Mouse (Mus musculus) right cerebral cortex, postnatal 4 days (tissue): ENCODE measurements around the gene Pla2g4e.
"Not testable (repeated sequence)": the region's sequence is repeated elsewhere in the genome, so short reads cannot be mapped to it uniquely, and the experiment has no call there.

Source experiments
- DNase-seq: peaks from one replicate; pipeline ENCODE4 v3.0.0-alpha.2; 2022

Pla2g4e gene

DNA sequence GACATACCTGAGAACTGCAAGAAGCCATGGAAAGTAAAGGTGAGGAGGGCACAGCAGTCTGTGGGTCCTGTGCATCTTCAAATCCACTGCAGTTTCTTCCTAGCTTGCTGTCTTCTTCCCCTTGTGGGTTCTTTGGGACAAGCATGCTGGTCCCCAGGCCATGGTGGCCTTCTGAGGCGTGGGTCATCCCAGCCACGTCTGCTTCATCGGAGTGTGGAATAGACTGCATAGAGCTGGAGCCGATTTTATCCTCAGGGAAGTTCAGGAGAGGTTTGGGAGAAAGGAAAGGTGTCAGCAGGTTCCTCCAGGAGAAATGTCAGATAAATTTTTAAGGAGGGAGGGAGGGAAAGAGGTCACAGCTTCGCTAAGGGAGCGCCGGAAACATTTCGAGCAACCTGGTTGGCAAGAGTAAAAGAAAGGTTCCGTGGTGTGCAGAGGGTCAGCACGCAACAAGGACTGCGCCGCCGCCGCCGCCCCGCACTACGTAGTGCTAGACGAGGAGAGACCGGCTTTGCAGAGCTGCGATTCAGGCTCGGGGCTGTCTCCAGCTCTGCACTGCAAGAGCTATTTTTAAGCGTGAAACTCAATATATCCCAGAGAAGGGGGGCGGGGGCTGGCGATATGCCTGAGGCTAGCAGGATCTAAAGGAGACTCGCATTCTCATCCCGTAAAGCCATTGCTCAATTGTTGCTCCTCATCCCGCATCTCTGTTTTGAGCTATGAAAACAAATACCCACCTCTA lies at the start of gene Pla2g4e:
Pla2g4e (minus strand) TSS at position 657 of the 742 bp plus-strand sequence.
- DNase-seq, result peak; percentile 75

DNA sequence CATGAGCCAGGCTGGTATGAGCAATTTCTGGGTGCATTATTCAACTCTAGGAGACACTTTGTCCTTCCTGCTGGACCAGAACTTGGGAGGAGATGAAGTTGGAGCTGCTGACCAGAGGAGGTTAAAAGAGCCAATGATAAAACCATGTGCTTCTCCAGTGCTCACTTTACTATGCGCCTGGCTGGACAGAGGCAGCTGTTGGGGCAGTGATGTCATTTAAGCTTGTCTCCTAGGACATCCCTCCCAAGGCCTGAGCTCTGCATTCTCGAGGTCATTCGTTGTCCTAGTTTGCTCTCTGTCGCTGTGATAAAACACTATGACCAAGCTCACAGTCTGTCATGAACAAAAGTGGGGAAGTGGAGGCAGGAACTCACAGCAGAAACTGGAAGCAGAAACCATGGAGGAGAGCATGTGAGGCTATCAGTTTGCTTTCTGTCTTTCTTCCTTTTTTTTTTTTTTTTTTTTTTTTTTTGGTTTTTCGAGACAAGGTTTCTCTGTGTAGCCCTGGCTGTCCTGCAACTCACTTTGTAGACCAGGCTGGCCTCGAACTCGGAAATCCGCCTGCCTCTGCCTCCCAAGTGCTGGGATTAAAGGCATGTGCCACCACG lies 46.4 kb upstream of the Pla2g4e start:
- DNase-seq, result no peak

DNA sequence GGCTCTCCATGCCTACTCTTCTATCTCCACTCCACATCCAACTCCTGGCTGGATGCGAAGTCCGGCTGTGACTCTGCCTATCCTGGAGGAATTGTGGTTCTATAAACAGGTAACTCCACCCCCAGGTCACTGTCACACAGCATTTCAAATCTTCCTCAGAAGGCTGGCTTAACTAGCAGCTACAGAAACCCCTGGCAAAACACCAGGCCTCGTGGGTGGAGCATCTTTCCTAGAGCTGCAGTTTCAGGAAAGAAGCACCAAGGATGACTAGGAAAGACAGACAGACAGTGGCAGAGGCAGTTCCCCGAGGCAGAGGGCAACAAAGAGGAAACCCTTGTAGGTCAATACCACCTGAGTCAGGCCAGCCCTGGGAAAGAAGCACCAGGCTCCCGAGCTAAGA lies 43.9 kb upstream of the Pla2g4e start, which contains the start of gene Pla2g4d:
Pla2g4d (minus strand) TSS at position 203 of the 400 bp plus-strand sequence.
- DNase-seq, result no peak

DNA sequence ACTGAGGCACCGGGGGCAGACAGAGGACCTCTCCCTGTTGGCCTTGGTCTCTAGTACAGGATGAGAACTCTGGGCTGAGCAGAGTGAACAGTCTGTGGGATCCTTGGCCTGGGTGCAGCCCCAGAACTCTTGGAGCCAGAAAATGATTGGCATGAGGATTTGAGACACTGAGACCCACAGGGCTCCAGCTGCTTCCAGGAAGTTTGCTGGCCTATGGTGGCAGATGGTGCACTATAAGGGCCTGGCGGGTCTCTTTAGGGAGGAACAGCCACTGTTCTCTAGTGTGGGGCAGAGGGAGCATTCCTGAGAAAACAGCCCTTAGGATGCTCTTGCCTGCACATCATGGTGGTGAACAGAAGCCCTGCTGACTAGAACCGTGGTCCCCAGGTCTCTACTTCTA lies 43.3 kb upstream of the Pla2g4e start:
- DNase-seq, result no peak

DNA sequence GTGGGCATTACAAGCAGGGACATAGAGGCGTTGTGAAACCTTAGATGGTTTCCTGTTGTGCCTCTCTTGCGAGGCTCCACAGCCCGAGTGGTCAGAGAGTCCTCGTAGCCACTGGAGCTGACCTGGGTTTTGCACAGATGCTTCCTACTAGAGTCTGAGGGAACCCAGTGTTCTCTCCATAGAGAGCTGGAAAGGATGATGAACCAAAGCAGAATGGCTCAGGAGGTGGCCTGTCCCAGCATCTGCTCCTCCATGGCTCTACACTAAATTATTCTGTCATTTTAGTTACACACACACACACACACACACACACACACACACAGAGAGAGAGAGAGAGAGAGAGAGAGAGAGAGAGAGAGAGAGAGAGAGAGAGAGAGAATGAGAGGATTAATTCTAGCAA lies 40.5 kb upstream of the Pla2g4e start:
- DNase-seq, result no peak

DNA sequence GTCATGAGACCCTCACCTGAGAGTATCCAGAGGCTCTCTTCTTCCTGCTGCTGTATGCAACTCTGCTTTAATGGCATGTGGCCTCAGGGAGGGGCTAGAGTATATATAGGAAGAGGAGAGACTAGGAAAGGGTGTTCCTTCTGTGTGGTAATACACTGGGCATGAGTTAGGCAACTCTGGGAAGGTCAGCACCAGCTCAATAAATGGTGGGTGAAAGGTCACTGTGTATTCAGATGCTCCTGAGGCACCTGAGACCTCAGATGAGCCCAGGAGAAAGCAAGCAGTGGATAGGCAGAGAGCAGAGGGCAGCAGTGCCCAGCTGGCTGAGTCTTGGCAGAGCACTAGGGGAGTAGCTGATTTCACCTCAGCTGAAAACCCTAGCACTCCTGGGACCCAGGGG lies 39.6 kb upstream of the Pla2g4e start:
- DNase-seq, result no peak

DNA sequence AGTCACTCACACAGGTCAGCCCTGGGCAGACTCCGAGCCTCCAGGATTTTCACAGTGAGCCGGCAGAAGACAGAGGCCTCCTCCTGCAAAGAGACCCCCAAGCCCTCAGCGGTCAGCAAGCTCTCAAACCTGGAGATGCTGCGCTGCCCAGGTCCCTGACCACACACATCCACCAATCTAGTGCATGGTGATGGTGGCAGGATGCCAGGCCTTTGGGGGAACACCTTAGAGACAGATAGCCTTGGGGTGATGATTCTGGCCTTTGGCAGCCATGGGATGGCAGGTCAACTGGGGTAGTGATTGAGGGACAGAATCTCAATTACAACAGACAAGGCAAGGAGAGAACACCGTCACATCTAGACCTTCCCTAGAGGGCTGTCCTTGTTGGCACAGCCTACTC lies 39.0 kb upstream of the Pla2g4e start:
- DNase-seq, result no peak

DNA sequence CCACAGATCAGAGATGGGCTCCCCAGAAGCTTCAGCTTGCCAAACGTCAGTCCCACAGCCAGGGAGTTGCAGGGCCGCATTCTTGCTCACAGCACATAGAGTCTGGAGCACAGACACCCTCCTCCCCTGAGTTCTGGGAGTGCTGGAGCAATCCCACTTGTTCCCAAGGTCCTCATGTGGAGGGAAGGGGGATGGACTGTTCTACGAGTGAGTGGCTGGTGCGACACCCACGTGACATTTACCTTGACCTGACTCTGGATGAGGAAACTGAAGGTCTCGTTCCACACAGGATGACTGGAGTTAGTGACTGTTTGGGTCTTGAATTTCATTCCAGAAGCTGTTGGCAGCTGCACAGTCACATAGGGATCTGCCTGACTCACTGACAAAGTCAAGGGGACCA lies 38.4 kb upstream of the Pla2g4e start:
- DNase-seq, result no peak

DNA sequence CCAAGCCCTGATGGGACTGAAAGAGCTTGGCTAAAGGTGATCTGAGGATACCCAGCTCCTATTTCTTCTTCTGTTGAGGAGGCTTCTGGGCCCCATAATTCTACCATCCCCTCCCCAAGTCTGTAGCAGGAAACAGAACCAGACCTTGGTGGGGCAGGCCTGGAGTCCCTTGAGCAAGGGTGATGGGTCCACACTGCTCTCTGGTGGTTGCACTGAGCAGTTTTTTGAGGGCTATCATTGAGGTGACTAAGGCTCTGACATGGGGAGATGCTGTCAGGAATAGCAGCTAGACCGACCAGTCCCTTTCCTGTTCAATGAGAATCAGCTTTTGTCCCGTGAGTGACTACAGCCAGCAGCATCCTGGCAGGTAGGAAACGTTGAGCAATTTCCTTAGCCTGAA lies 36.1 kb upstream of the Pla2g4e start:
- DNase-seq, result no peak

DNA sequence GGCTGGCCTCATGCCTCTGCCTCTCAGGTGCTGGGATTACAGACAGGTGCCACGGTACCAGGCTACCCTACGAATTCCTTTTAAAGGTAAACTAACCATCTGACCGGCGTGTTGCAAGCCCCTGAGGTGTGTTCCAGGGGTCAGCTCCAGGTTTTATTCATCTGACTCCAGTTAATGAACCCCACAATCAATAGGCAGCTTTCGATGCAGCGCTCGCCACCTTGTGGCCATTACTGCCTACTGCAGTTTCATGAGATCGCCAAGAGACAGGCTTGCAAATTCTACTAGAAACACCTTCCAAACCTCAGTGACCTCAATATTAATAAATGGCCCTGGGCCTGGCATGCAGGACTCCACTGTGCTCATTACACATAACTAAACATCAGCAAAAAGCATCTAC lies 34.8 kb upstream of the Pla2g4e start:
- peak; percentile 64 for DNase-seq

DNA sequence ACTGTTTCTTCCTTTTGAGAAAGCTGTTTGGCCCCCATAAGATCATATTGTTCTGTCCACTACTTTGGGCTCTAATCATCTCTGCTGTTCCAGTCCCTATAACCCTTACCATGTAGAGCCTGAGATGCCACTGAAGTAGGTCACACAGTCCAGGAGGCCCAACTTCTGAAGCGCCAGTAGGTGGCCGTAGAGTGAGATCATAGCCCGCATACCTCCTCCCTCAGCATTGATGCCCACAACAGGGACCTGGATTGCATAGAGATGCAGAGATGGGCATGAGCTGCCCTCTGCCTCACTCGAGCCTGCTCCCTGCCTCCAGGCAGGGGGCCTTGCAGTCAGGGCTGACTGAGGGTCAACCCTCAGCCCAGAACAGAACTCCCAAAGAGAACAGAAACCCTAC lies 31.8 kb upstream of the Pla2g4e start:
- no peak for DNase-seq

DNA sequence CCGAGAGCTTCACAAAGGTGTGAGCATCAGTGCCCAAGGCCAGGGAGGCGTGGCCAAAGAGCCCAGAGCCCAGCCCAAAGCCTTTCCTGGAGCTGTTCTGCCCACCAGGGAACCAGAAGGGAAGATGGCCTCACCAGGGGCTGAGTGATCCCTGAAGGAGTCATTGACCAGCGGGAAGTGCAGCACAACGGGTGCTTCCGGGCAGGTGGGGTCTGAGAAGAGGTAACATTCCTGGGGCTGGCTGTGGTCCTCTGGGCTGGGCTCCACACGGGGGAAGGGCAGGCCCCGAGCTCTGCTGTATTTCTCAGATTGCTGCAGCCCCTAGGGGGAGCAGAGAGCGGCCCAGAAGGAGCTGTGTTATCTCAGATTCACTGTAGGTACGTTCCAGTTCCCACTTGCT lies 23.5 kb upstream of the Pla2g4e start:
- no peak for DNase-seq

DNA sequence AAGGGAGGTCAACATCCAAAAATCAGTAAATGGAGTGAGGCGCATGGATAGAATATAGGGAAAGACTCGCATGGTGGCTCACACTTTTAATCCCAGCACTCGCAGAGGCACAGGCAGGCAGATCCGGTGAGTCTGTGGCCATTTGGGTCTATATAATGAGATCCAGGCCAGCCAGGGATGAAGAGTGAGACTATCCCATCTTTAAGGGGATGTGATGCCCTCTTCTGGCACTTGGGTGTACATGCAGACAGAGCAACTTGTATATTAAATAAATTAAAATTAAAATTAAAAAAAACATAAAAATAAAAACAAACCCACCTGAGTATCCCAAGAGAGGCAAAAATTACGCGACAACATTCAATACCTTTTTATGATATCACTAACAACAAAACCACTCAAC lies 20.4 kb upstream of the Pla2g4e start:
- DNase-seq, result no peak

DNA sequence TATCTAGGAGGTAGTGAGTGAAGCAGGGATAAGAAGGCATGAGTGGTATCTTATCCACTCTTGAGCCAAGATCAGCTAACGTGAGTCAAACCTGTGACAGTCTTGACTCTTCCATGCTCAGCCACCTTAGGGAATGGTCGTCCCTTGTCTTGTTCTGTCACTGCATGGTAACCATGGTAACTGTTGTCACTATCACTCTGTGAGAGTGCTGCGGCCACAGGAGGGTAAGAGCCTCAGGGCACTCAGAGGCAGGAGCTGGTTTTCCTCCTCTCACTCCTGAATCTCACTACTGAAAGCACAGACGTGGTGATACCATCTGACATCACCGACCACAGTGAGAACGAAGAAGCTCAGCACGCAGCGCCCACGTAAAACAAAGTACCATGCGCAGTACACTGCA lies 19.7 kb upstream of the Pla2g4e start:
- no peak for DNase-seq

DNA sequence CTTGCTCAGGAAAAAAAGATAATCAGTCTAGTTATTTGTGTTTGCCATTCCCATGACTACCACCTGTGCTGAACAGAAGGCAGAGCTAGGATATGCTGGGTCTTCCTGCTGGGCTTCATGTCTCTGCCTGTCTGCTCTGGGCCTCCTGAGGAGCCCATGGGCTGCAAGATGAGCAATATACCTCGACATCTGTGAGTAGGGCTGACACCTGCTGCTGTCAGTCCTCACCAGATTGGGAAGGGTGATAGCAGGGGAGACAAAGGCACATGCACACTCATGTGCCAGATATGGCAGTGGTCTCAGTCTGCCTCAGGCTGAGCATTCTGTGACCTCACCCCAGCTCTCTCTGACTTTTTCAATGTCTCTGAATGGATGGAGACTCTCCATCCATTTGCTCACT lies 17.7 kb upstream of the Pla2g4e start:
- DNase-seq, result no peak

DNA sequence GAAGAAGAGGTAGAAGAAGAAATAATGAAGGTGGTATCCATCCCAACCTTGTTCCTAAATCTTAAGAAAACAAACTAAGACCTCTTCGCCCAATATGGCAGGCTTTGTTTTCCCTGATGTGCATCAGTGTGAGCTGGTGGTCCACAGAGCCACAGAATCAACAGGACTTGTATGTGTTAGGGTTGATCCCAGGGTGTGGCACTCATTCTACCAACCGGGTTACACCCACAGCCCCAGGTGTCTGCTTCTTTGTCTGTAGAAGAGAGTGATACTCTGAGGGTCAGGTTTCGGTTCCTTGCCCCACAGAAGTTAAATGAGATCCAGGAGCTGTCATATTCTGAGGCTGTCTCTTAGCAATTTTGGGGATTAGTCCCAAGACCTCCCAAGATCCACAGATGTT lies 16.2 kb upstream of the Pla2g4e start:
- DNase-seq, result no peak

DNA sequence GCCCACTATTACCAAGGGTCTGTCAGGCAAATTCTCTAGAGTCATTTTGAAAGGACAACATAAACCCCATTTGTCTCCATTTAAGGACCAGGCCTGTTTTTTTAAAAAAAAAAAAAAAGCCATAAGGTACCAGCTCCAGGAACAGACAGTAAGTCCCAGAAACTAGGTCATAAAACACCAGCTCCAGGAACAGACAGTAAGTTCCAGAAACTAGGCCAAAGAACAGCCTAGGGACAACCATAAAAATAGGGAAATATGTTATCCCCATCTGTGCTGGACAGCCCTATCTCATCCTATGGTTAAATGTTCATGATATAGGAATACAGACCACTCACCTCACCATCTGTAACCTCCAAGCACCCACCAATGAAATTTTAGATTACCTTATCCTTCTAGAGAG lies 11.1 kb upstream of the Pla2g4e start:
- no peak for DNase-seq

DNA sequence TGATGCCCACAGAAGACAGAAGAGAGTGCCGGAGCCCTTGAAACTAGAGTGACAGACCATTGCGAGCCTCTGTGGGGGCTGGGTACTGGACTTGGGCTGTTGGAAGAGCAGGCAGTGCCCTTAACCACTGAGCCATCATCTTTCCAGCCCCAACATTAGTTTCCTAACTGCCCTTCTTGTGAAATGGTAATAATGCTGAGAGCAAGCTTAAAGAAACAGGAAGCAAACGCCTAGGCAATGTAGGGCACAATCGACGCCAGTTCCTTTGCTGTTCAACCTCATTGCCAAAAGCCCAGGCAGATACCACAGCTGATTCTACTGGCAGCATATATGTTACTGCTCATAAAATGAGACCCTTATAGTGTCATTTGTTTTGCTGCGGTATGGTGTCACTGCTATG lies 7.5 kb upstream of the Pla2g4e start:
- DNase-seq, result no peak

DNA sequence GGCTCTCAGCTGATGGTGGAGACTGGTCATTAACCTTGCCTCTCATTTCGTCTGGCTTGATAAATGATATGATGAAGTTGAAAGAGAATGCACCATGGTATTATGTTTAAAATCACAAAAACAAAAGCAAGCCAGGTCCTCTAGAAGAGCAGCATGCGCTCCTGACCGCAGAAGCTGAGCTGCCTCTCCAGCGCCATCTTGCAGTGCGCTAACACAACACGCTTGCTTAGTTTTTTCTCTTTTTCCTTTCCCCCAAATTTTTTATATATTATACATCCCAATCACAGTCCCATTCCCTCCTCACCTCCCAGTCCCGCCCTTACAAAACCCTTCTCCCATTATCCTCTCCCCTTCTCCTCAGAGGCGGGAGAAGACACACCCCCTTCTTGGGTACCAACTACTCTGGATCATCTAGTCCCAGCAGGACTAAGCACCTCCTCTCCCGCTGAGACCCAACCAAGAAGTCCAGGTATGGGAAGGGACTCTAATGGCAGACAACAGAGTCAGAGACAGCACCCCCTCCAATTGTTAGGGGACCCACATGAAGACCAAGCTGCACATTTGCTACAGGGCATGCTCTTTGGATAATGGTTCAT lies 384 bp upstream of the Pla2g4e start:
- DNase-seq, result peak; percentile 45

DNA sequence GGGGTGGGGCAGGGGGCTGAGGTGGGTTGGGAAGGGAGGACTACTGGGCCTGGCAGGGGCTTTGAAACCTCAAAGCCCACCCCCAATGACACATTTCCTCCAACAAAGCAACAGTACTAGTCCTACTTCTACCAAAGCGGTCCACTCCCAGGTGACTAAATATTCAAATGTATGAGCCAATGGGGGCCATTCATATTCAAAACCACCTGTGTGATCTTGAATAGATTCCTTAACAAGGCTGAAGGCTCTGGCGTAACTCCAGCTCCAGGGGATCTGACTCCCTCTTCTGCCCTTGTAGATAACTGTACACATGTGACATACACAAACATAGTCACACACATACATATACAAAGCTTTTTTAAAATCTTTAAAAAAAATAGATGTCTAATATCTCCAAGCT lies 1.1 kb downstream of the Pla2g4e start:
- peak; percentile 18 for DNase-seq

DNA sequence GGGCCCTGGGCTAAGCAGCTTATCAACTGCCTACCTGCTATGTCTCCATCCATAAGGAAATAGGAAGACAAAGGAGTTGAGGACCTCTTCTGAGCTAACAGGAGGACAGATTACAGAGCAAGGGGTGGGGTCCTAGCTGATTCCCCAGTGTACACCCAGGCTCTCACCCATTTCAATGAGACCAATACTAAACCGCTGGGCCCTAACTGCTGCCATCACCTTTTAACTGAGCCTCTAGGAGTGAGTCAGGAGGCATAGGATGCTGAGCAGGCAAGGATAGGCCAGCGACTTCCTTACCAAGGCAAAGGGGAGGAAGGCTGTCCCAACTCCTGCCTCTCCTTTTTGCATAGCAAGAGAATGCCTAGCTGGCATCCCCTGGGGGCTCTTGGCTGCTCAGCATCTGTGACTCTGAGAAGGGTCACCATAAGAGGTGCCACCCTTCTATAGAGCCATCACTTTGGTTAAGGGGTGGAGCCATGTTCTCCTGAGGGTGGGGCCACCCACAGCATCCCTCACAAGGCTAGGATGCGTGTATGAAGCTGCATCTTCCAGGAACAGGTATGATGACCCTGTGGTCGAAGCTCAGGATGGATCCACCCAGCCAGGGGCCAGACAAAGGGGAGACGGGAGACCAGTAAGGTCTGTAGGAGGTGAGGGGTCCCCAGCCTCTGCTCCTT lies 2.2 kb downstream of the Pla2g4e start:
- no peak for DNase-seq

DNA sequence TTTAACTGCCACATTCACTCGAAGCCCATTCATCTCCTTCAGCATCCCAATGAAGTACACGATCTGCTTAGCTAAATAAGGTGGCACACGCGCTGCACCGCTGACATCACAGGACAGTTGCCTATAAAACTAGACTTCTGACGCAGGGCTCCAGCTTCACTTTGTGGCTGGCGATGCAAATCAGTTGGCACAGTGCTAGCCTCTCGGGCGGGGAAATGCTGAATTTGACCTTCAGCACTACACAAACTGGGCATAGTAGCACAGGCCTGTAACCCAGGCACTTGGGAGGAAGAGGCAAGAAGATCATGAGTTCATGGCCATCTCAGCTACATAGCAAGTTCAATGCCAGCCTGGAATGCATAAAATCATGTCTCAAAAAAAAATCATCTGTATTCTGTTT lies 6.4 kb downstream of the Pla2g4e start:
- DNase-seq, result not testable (repeated sequence)

DNA sequence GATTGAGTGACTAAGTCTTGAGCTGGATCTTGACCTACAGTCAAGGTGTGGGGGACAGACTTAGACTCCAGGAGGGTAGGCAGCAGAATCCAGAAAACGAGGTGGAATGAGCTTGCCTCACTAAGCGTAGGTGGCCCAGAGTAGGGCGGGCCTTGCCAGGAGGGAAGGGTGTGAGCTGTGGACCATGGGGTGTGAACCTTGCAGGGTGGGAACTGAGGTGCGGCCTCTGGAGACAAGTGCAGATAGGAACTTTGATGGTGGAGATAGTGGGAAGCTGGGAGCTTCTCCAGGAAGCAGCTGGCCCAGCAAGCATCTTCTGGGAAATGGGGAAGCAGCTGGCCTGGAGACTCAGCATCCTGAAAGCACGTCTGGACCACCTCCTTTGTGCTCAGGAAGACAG lies 7.4 kb downstream of the Pla2g4e start:
- no peak for DNase-seq
